Comparison of ENCODE assay signal across 22 mouse cellular contexts in genomic region chr2:10304911-10305310, GRCm38 (mm10).
"Had no signal": no experiment of that assay in that cellular context is flagged by ENCODE, and none has a peak within 500 bp of the region (broad histone marks: within the 10 kb centered on the region; RNA-seq: fewer than 3 reads in every experiment).

No protein-coding gene starts in this region.

- DNase-seq: gastrocnemius, adult 2 months; gastrocnemius, postnatal 10 days; gastrocnemius, postnatal 25 days; heart, adult 2 months; heart, postnatal 4 days; kidney, adult 18-20 months; kidney, adult 8-10 months; kidney, postnatal 10 days; kidney, postnatal 25 days; layer of hippocampus, adult 9-11 months; layer of hippocampus, postnatal 36 days; left cerebral cortex, postnatal 4 days had no signal

- H3K4me1 ChIP-seq: intestine, embryonic 15.5 days had no signal

- H3K27ac ChIP-seq: gastrocnemius, adult 2 months; heart, adult 2 months; heart, embryonic 13.5 days; heart, embryonic 15.5 days; hindbrain, embryonic 10.5 days; hindbrain, embryonic 12.5 days; hindbrain, embryonic 14.5 days; intestine, embryonic 15.5 days; limb, embryonic 13.5 days; limb, embryonic 15.5 days; liver, embryonic 12.5 days; liver, embryonic 14.5 days had no signal

- H3K4me3 ChIP-seq: gastrocnemius, adult 2 months; heart, adult 2 months; heart, embryonic 13.5 days; heart, embryonic 15.5 days; hindbrain, embryonic 10.5 days; hindbrain, embryonic 12.5 days; intestine, embryonic 15.5 days; limb, embryonic 13.5 days; limb, embryonic 15.5 days; liver, embryonic 12.5 days had no signal
